Mouse (Mus musculus): Measurements from ENCODE around the gene Klhdc10. TPM values are rescaled to one million over a fixed set of nuclear protein-coding genes. Genes with fewer than 3 reads are reported as not detected.

The Klhdc10 gene
- polyA plus RNA-seq, 1 experiment: 10.0 TPM

- no peaks in the 10 kb centered on the region for H3K27me3 ChIP-seq (ENCODE audit: control insufficient read depth, insufficient read depth, low read length)
- no peaks in the 10 kb centered on the region for H3K36me3 ChIP-seq (ENCODE audit: control insufficient read depth, insufficient read depth, low read length)
- no peak overlapping the region for H3K27ac ChIP-seq (ENCODE audit: insufficient read depth, low read length)
- TF ChIP-seq CTCF (IDR thresholded peaks at IDR 0.05; ENCODE audit: extremely low read depth, insufficient read depth, insufficient read length, insufficient replicate concordance) (no peak), POLR2A (IDR thresholded peaks at IDR 0.05; ENCODE audit: low read depth, low read length) (no peak)
- DNase-seq (ENCODE audit: low read depth in 1 of 2, low spot score in 2 of 2): no peak
- H3K4me3 ChIP-seq (ENCODE audit: extremely low read depth, insufficient read depth, insufficient read length): peak overlapping the region; percentile 61
- H3K4me1 ChIP-seq (ENCODE audit: control insufficient read depth, insufficient read depth, insufficient read length): no peaks in the 10 kb centered on the region
- 81% methylated on average over 16 of the region's 16 CpGs for WGBS
Observed at GRCm38 (mm10) chr6:30459056-30459747, 57.5 kb downstream of the Klhdc10 start.

DNA sequence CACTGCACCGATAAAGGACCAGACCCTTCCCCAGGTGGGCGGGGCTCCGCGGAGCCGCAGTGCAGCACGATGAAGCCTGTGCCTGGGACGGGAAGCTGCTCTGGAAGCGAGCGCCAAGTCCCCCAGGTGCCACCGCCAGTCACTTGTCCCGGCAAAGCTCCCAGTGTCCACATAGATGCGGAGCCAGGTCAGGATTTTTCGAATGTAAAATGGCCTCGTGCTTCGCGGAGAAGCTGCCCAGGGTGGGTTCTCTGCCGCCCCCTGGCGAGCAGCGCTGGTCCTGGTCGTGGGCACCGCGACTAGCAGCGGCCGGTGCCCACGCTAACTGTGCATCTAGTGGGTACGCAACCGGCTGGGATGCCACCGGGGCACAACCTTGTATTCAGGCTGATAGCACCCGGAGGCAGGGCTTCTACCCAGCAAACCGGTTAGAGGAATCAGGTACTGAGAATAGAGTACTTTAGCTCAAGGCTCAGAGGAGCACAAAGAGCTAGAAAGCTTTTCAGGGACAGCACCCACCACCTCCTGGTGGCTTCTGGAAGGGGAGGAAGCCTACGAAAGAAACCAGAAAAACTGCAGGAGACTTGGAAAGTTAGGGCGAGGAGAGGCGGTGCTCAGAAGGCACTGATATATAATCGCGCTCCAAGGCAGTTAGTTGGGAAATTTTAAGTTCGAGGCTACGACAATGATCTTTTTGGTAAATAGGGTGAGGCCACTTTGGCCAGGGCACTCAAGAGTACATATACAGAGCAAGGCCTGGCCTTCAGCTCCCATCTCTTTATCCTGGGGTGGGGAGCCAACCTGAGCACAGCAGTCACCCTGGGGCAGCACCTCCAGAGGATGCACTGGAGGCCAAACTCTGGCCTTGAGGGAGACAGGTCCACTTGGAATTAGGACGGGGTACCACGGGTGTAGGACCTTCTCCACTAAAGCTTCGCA, 58.4 kb downstream of the Klhdc10 start:
- peak; percentile 91 for TF ChIP-seq CTCF (IDR thresholded peaks at IDR 0.05; ENCODE audit: extremely low read depth, insufficient read depth, insufficient read length, insufficient replicate concordance)
- no peak for TF ChIP-seq POLR2A (IDR thresholded peaks at IDR 0.05; ENCODE audit: low read depth, low read length)
- no peaks in the 10 kb centered on the region for H3K27me3 ChIP-seq (ENCODE audit: control insufficient read depth, insufficient read depth, low read length)
- H3K4me1 ChIP-seq (ENCODE audit: control insufficient read depth, insufficient read depth, insufficient read length): no peaks in the 10 kb centered on the region
- peak; percentile 40 to 71 for DNase-seq (ENCODE audit: low read depth in 1 of 2, low spot score in 2 of 2)
- 14% methylated on average over 40 of the region's 40 CpGs for WGBS
- peak overlapping the region; percentile 61 for H3K4me3 ChIP-seq (ENCODE audit: extremely low read depth, insufficient read depth, insufficient read length)
- H3K27ac ChIP-seq (ENCODE audit: insufficient read depth, low read length): no peak overlapping the region
- no peaks in the 10 kb centered on the region for H3K36me3 ChIP-seq (ENCODE audit: control insufficient read depth, insufficient read depth, low read length)

DNA sequence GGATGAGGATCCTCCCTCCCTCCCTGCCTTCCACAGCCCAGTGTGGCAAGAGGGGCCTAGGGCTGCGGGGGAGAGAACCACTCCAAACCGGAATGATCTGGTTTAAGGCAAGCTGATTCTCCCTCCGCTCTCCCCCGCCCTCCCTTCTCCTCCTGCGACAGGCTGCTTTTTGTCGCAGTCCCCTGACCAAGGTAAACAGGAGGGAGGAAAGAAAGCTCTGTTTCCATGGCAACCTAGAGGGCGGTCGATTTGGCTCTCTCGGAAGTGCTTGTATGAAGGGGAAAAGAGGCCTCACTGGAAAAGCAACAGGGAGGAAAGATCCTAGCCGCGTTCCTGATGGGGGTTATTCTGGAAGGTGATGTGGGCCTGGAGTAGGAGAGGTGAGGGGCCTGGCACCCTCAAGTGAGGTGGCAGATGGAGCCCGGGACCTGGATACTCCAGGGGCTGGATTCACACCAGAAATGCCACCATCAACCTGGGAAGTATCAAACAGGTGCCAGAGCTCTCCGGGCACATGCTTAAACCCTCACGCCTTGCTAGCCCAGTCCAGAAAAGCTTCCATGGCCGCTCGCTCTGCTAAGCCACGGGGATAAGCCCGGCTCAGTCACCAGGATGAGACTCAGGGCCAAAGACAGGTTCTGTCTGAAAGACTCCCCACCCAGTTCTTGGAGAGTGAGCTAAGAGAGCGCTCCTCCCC, 59.2 kb downstream of the Klhdc10 start:
- Histone ChIP-seq H3K4me3 (ENCODE audit: extremely low read depth, insufficient read depth, insufficient read length) (no peak overlapping the region), H3K36me3 (ENCODE audit: control insufficient read depth, insufficient read depth, low read length) (no peaks in the 10 kb centered on the region), H3K27ac (ENCODE audit: insufficient read depth, low read length) (no peak overlapping the region), H3K4me1 (ENCODE audit: control insufficient read depth, insufficient read depth, insufficient read length) (no peaks in the 10 kb centered on the region), H3K27me3 (ENCODE audit: control insufficient read depth, insufficient read depth, low read length) (no peaks in the 10 kb centered on the region)
- 49% methylated on average over 19 of the region's 19 CpGs for whole genome bisulfite sequencing
- TF ChIP-seq POLR2A (IDR thresholded peaks at IDR 0.05; ENCODE audit: low read depth, low read length): no peak
- no peak for TF ChIP-seq CTCF (IDR thresholded peaks at IDR 0.05; ENCODE audit: extremely low read depth, insufficient read depth, insufficient read length, insufficient replicate concordance)
- no peak for DNase-seq (ENCODE audit: low read depth in 1 of 2, low spot score in 2 of 2)

DNA sequence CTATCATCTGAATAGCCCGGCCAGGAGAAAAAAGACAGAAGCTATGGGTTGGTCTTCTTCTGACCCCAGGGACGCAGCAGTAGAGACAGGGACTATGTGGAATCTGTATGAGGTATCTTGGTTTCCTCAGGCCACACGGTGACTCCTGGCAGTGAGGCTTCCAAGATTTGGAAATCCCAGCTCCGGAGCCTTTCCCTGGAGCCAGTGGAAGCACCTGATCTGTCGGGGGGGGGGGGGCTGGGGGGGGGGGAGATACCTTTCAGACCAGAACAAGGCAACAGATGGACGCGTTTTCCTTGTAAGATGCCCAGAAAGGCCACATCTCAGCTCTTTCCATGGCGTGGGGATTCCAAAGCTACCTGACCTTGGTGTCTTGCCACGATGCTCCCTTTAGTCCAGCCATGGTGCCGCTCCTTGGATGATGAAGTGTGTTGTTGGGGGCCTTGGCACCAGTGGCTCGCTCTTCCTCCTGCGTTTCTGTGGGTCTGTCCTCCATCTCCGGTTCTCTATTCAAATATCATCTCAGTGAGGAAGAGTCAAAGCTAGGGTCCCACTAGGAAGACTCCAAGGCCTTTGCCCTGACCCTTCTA, 60.2 kb downstream of the Klhdc10 start:
- H3K27ac ChIP-seq (ENCODE audit: insufficient read depth, low read length): no peak overlapping the region
- H3K4me1 ChIP-seq (ENCODE audit: control insufficient read depth, insufficient read depth, insufficient read length): no peaks in the 10 kb centered on the region
- H3K4me3 ChIP-seq (ENCODE audit: extremely low read depth, insufficient read depth, insufficient read length): no peak overlapping the region
- no peaks in the 10 kb centered on the region for H3K27me3 ChIP-seq (ENCODE audit: control insufficient read depth, insufficient read depth, low read length)
- no peak for DNase-seq (ENCODE audit: low read depth in 1 of 2, low spot score in 2 of 2)
- 87% methylated on average over 13 of the region's 13 CpGs for WGBS
- TF ChIP-seq POLR2A (IDR thresholded peaks at IDR 0.05; ENCODE audit: low read depth, low read length) (no peak), CTCF (IDR thresholded peaks at IDR 0.05; ENCODE audit: extremely low read depth, insufficient read depth, insufficient read length, insufficient replicate concordance) (no peak)
- H3K36me3 ChIP-seq (ENCODE audit: control insufficient read depth, insufficient read depth, low read length): no peaks in the 10 kb centered on the region

DNA sequence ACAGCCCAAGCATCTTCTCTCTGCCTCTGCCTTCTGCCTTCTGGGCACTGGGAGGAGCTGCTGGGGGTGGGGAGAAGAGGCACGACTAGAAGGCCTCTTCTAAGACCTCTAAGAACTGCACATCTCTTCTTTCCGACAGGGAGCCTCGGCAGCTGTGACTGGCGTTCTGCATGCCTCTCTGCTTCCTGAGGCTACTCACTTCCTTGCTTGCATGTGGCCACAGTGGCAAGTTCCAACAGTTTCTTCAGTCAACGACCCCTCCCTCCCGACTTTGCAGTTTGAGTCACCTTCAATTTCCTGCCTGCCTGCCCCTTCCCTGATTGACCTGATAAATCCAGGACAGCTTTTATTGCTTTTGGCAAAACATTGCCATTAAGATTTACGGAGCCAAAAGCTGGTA, 61.2 kb downstream of the Klhdc10 start:
- Histone ChIP-seq H3K27ac (ENCODE audit: insufficient read depth, low read length) (no peak overlapping the region), H3K4me1 (ENCODE audit: control insufficient read depth, insufficient read depth, insufficient read length) (no peaks in the 10 kb centered on the region), H3K27me3 (ENCODE audit: control insufficient read depth, insufficient read depth, low read length) (no peaks in the 10 kb centered on the region), H3K4me3 (ENCODE audit: extremely low read depth, insufficient read depth, insufficient read length) (no peak overlapping the region), H3K36me3 (ENCODE audit: control insufficient read depth, insufficient read depth, low read length) (no peaks in the 10 kb centered on the region)
- 33% methylated on average over 7 of the region's 7 CpGs for WGBS
- TF ChIP-seq POLR2A (IDR thresholded peaks at IDR 0.05; ENCODE audit: low read depth, low read length): no peak
- TF ChIP-seq CTCF (IDR thresholded peaks at IDR 0.05; ENCODE audit: extremely low read depth, insufficient read depth, insufficient read length, insufficient replicate concordance): no peak
- DNase-seq (ENCODE audit: low read depth in 1 of 2, low spot score in 2 of 2): no peak

GRCm38 (mm10) chr6:30465586-30465985, 63.9 kb downstream of the Klhdc10 start:
- 86% methylated on average over 11 of the region's 11 CpGs for WGBS

More at GRCm38 (mm10) chr6:30465586-30465985, 63.9 kb downstream of the Klhdc10 start:
- DNase-seq (ENCODE audit: low read depth in 1 of 2, low spot score in 2 of 2): no peak
- H3K4me1 ChIP-seq (ENCODE audit: control insufficient read depth, insufficient read depth, insufficient read length): no peaks in the 10 kb centered on the region
- H3K27ac ChIP-seq (ENCODE audit: insufficient read depth, low read length): no peak overlapping the region
- H3K36me3 ChIP-seq (ENCODE audit: control insufficient read depth, insufficient read depth, low read length): no peaks in the 10 kb centered on the region
- no peak for TF ChIP-seq CTCF (IDR thresholded peaks at IDR 0.05; ENCODE audit: extremely low read depth, insufficient read depth, insufficient read length, insufficient replicate concordance)
- no peak for TF ChIP-seq POLR2A (IDR thresholded peaks at IDR 0.05; ENCODE audit: low read depth, low read length)
- no peak overlapping the region for H3K4me3 ChIP-seq (ENCODE audit: extremely low read depth, insufficient read depth, insufficient read length)
- H3K27me3 ChIP-seq (ENCODE audit: control insufficient read depth, insufficient read depth, low read length): no peaks in the 10 kb centered on the region

Data from spleen, adult 2 months (tissue).